Mouse (Mus musculus) neural tube, embryonic 11.5 days (tissue): ENCODE measurements around the gene Hip1. TPM values are rescaled to one million over a fixed set of nuclear protein-coding genes. Genes with fewer than 3 reads are reported as not detected.
"Not testable (repeated sequence)": the region's sequence is repeated elsewhere in the genome, so short reads cannot be mapped to it uniquely, and the experiment has no call there.

Experiments
- ATAC-seq: fragments of 200-750 bp; cut with Nextera tagmentation; 2 replicates; pipeline ENCODE4 v1.8.0; 2017; ENCODE audit warnings: moderate number of reproducible peaks, mild to moderate bottlenecking, moderate TSS enrichment, moderate library complexity; ENCODE audit not compliant: insufficient read depth, low FRiP score, low TSS enrichment
- DNase-seq: peaks from one replicate; pipeline ENCODE4 v3.0.0-alpha.2; 2015; ENCODE audit warnings: low spot score
- H3K27ac ChIP-seq: fragments of 300-500 bp; sonication (generic); 2 replicates; pipeline ENCODE4 v1.5.1; 2014; ENCODE audit warnings: low read depth, mild to moderate bottlenecking, low read length
- H3K27me3 ChIP-seq: fragments of 300-500 bp; sonication (generic); 2 replicates; pipeline ENCODE4 v1.6.1; 2014; ENCODE audit warnings: mild to moderate bottlenecking, low read length, mixed read lengths; ENCODE audit not compliant: control insufficient read depth, insufficient read depth
- H3K36me3 ChIP-seq: fragments of 300-500 bp; sonication (generic); 2 replicates; pipeline ENCODE4 v1.6.1; 2014; ENCODE audit warnings: mild to moderate bottlenecking, low read length, moderate library complexity, mixed read lengths; ENCODE audit not compliant: control insufficient read depth, insufficient read depth
- H3K4me1 ChIP-seq: fragments of 300-500 bp; sonication (generic); 2 replicates; pipeline ENCODE4 v1.6.1; 2014; ENCODE audit warnings: low read length, mixed read lengths; ENCODE audit not compliant: control insufficient read depth, insufficient read depth
- H3K4me2 ChIP-seq: fragments of 300-500 bp; sonication (generic); 2 replicates; pipeline ENCODE4 v1.6.1; 2014; ENCODE audit warnings: low read depth, mild to moderate bottlenecking, moderate library complexity
- H3K4me3 ChIP-seq: fragments of 300-500 bp; sonication (generic); 2 replicates; pipeline ENCODE4 v1.5.1; 2014; ENCODE audit warnings: low read depth, low read length
- H3K9ac ChIP-seq: fragments of 300-500 bp; sonication (generic); 2 replicates; pipeline ENCODE4 v1.6.1; 2014; ENCODE audit warnings: mild to moderate bottlenecking, low read length
- H3K9me3 ChIP-seq: fragments of 300-500 bp; sonication (generic); 2 replicates; pipeline ENCODE4 v1.6.1; 2016; ENCODE audit warnings: low read length; ENCODE audit not compliant: control insufficient read depth
- WGBS: fragments of 180-500 bp; shearing (Covaris S2); extraction: QIAGEN DNeasy Blood & Tissue Kit; methylation state at CpG from one replicate; pipeline ENCODE4 v1.1.7; 2014; 5-methylcytosine and 5-hydroxymethylcytosine counted together
- polyA plus RNA-seq: library from polyadenylated mRNA; unstranded; fragments of >200 nt; fragmentation: Nextera tagmentation; extraction: Ambion mirVana; gene quantifications from 2 replicates; pipeline ENCODE4 v1.2.1, GENCODE M21; 2014

Gene Hip1
- polyA plus RNA-seq, 1 experiment from 2014 or later = 57.3 TPM

DNA sequence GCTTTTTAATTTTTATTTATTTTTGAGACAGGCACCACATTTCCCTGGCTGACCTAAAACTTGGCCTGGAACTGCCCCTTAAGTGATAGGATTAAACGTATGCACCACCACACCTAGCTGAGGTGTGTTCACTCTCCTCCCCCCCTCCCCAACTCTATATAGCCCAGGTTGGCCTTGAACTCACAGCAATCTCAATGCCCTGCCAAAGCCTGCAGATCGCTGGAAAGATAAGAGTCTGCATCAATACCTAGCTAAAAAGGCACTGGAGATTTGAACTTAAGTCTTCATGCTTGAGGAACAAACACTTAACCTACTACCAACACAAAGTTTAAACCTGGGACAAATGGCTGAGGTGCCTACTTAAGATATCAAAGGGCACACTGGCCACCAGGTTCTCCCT is 52.8 kb downstream of the Hip1 start:
- WGBS = 93% methylated on average over 2 of the region's 2 CpGs
- no peak overlapping the region for H3K4me3 ChIP-seq

DNA sequence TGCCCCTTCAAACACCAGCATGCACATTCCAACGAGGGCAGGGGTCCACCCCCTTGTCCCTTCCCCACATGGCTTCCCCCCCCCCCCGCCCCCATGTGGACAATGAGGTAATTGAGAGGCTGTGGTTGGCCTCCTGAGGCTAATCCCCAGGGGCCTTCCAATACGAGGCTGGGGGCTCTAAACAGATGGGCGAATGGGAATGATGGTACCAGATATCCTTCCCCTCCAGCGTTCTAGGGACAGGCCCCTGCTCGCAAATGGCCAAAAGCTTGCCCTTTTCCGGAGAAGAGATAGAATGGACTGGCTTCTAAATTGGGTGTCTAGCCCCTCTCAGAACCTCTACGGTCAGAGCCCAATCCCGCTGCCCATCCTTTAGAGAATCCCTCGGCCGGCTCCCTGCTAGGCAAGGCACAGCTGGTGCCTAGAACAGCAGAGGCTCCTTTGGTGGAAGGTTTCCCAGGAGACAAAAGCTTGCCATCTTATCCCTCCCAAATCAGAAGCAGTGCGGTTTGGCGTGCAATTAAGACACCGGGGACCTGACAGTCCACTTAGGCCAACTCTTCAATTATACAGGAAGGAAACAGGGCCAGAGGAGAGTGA is 55.1 kb downstream of the Hip1 start:
- no peaks in the 10 kb centered on the region for H3K27me3 ChIP-seq
- H3K4me2 ChIP-seq = peak overlapping the region; percentile 89
- peak overlapping the region; percentile 63 for H3K4me3 ChIP-seq
- peak overlapping the region; percentile 71 for H3K9ac ChIP-seq
- under 1% methylated on average over 13 of the region's 14 CpGs for WGBS
- no peaks in the 10 kb centered on the region for H3K9me3 ChIP-seq
- no peaks in the 10 kb centered on the region for H3K36me3 ChIP-seq
- peak; percentile 69 for ATAC-seq
- H3K27ac ChIP-seq = peak overlapping the region; percentile 94
- peaks cover 12% of the 10 kb centered on the region for H3K4me1 ChIP-seq
- no peak for DNase-seq

More for the DNA sequence above, 52.8 kb downstream of the Hip1 start:
- DNase-seq (no peak), ATAC-seq (no peak)
- no peaks in the 10 kb centered on the region for H3K27me3 ChIP-seq
- H3K27ac ChIP-seq = no peak overlapping the region
- H3K36me3 ChIP-seq = no peaks in the 10 kb centered on the region
- H3K9me3 ChIP-seq = no peaks in the 10 kb centered on the region
- peaks cover 12% of the 10 kb centered on the region for H3K4me1 ChIP-seq
- no peak overlapping the region for H3K9ac ChIP-seq
- H3K4me2 ChIP-seq = no peak overlapping the region

DNA sequence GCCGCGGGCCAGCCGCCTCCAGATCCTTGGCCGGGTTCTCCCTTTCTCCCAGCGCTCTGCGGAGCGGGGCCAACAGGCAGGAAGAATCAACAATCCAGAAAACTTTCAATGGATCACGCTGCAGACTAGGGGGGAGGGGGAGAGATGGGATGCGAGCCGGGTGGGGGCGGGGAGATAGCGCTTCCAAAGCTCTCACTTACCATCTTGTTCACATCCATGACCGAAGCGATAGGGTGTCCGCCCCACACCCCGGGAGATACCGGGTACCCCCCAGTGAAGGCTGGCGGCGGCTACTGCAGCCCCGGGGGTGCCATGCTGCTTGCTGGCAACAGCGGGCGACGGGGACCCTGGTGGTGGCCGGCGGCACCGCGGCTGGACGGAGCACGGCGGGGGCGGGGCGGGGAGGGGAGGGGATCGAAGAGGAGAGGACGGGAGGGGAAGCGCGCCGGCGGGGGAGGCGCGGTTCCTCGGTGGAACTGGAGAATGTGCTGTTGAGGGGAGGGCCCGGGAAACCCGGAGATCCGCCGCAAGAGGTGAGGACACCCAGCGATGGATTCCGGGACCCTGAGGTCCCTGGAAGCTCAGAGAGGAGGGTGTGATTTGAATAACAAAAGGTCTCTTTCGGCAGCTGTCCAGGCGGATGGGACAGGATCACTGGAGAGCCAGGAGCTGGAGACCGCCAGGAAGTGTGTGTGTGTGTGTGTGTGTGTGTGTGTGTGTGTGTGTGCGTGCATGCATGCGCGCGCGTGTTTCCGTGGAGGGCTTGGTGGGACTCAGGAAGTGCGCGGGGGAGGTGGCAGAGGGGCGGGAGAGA is 55.8 kb downstream of the Hip1 start:
- under 1% methylated on average over 33 of the region's 59 CpGs for WGBS
- ATAC-seq (peak; percentile 80), DNase-seq (peak; percentile 90)
- Histone ChIP-seq H3K36me3 (no peaks in the 10 kb centered on the region), H3K4me1 (peaks cover 12% of the 10 kb centered on the region), H3K9ac (peak overlapping the region; percentile 71), H3K27ac (peak overlapping the region; percentile 94), H3K4me2 (peak overlapping the region; percentile 89), H3K4me3 (peak overlapping the region; percentile 63), H3K9me3 (no peaks in the 10 kb centered on the region), H3K27me3 (no peaks in the 10 kb centered on the region)

DNA sequence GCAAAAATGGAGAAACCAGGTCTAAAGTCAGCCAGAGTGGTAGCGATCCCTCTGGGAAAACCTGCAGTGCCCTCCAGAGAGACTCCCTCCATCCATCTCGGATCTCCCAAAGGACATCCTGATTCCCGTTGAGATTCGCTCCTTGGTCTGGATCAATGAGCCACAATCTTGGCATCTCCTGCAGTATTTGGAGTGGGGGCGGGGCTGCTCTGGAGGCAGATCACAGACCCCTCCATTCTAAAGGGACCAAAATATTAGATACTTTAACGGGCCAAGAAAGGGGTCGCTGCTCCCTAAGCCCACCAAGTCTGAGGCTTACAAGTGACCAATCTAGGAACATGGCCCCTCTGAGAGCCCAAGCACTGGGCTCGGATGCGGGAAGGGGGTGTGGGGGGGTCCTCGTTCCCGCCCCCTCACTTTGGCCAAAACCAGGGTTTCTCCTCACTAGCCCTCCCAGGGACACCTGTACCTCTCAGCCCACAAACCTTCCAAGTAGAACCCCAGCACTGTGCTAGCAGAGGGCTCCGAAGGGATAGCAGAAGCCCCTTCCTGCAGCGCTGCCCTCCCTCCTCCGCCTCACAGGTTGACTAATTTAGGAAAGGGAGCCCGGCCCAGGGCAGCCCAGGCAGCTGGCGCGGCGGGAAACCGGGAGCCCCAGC is 56.6 kb downstream of the Hip1 start:
- under 1% methylated on average over 18 of the region's 19 CpGs for WGBS

DNA sequence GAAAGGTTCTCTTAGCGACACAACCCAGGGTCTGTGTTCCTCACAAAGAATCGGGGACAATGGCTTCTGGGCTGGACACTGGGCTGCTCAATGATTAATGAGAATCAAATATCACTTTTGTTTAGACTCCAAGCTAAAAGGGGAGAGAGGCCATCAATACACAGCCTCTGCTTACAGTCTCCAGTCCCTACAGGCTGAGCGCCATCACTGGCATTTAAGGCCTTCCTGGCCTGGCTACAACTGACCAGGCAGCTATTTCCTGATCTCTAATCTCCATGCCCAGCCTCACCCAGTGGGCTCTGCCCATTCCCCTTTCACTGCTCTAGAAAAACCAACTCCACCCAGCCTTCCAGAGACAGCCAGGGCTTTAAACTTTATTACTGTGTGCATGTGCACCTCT is 59.6 kb downstream of the Hip1 start:
- 83% methylated on average over 3 of the region's 3 CpGs for WGBS
- no peaks in the 10 kb centered on the region for H3K27me3 ChIP-seq
- no peaks in the 10 kb centered on the region for H3K36me3 ChIP-seq
- no peak overlapping the region for H3K4me3 ChIP-seq
- no peak overlapping the region for H3K9ac ChIP-seq
- no peak overlapping the region for H3K27ac ChIP-seq
- H3K4me1 ChIP-seq = peaks cover 12% of the 10 kb centered on the region
- ATAC-seq (no peak), DNase-seq (no peak)
- no peak overlapping the region for H3K4me2 ChIP-seq
- H3K9me3 ChIP-seq = no peaks in the 10 kb centered on the region

More for the DNA sequence above, 56.6 kb downstream of the Hip1 start:
- H3K27ac ChIP-seq = peak overlapping the region; percentile 94
- DNase-seq = no peak
- no peak for ATAC-seq
- peak overlapping the region; percentile 89 for H3K4me2 ChIP-seq
- H3K27me3 ChIP-seq = no peaks in the 10 kb centered on the region
- no peaks in the 10 kb centered on the region for H3K9me3 ChIP-seq
- H3K36me3 ChIP-seq = no peaks in the 10 kb centered on the region
- H3K9ac ChIP-seq = peak overlapping the region; percentile 71
- H3K4me3 ChIP-seq = peak overlapping the region; percentile 63
- peaks cover 12% of the 10 kb centered on the region for H3K4me1 ChIP-seq

DNA sequence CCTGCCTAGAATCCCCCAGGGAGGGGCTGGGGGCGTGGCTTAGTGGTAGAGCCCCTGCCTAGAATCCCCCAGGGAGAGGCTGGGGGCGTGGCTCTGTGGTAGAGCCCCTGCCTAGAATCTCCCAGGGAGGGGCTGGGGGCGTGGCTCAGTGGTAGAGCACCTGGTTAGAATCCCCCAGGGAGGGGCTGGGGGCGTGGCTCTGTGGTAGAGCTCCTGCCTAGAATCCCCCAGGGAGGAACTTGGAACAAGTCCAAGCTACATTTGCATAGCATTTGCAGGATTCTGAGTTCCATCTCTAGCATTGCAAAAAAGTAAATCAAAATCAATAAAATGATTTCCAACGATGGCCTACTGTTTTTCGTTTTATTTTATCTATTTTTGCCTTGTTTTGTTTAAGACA is 61.1 kb downstream of the Hip1 start:
- not testable (repeated sequence) for H3K4me1 ChIP-seq, H3K27me3 ChIP-seq, H3K9ac ChIP-seq, H3K36me3 ChIP-seq, ATAC-seq, H3K9me3 ChIP-seq, H3K4me2 ChIP-seq, DNase-seq, H3K4me3 ChIP-seq, H3K27ac ChIP-seq
- WGBS = 88% methylated on average over 5 of the region's 6 CpGs

DNA sequence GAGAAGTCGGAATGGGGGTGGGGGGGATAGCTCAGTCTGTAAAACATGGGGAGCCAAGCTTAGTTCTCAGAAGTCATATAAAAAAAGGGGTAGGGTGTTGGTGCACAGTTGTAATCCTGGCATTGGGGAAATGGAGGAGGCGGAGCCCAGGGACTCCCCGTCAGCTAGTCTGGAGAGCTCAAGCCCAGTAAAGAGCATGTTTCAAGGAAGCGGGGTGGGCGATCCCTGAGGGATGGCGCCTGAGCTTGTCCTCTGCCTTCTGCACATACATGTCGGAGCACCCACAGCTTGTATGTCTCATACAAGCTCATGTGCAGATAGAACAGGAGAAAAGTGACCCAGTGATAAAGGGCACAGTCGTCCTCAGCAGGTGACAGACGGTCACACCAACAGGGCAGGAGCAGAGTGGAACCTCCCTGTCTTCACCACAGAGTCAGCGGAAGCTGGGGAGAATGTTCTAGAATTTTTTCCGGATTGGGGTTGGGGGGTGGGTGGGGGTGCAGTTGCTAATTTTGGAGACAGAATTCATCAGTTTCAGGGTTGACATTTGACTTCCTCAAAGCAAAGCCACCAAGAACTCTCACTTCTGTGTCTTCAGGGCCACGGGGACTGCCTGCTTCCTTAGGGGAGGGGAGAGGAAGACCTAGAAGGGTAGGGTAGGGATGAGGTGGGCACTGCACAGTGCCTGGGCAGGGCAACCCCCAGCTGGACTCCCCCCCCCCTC is 65.9 kb downstream of the Hip1 start:
- DNase-seq (no peak), ATAC-seq (no peak)
- Histone ChIP-seq H3K27me3 (no peaks in the 10 kb centered on the region), H3K27ac (no peak overlapping the region), H3K36me3 (no peaks in the 10 kb centered on the region; the same call in 1 of the 2 replicates), H3K9ac (no peak overlapping the region), H3K4me1 (no peaks in the 10 kb centered on the region), H3K9me3 (no peaks in the 10 kb centered on the region), H3K4me2 (no peak overlapping the region), H3K4me3 (no peak overlapping the region)
- WGBS = 93% methylated on average over 12 of the region's 12 CpGs

DNA sequence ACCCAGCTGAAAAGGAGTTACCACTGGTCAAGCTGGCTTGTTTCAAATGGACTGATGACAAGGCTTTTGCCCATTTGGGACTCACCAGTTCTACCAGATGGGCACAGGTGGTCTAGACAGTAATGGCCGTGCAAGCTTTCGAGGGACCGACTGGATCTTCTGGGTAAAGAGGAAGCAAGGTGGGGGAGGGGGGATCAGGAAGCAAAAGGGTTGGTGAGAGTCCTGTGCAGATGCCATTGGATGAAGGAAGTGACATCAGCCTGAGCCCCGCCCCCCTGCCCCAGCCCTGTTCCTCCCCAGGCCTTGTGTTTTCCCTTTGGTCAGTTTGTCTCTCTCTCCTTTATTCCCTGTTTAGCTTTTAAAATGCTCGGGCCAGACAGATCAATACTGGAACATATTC is 68.7 kb downstream of the Hip1 start:
- Histone ChIP-seq H3K27me3 (no peaks in the 10 kb centered on the region), H3K36me3 (no peaks in the 10 kb centered on the region; the same call in 1 of the 2 replicates), H3K4me2 (no peak overlapping the region), H3K9me3 (no peaks in the 10 kb centered on the region), H3K9ac (no peak overlapping the region), H3K4me3 (no peak overlapping the region), H3K27ac (no peak overlapping the region), H3K4me1 (no peaks in the 10 kb centered on the region)
- 89% methylated on average over 5 of the region's 5 CpGs for WGBS
- DNase-seq (no peak), ATAC-seq (no peak)
